Mouse (Mus musculus) liver, postnatal 0 days (tissue): ENCODE measurements around the gene Psmd11.

Source experiments
- CTCF ChIP-seq: sonication (generic); IDR thresholded peaks from 2 replicates; pipeline ENCODE4 v1.5.1; 2016; ENCODE audit warnings: antibody characterized with exemption, low read depth
- EP300 ChIP-seq: IDR thresholded peaks from 2 replicates; pipeline ENCODE4 v1.6.1; 2016; ENCODE audit warnings: antibody characterized with exemption, low read depth, mild to moderate bottlenecking

GRCm38 (mm10) chr11:80506483-80506882, 78.1 kb downstream of the Psmd11 start:
- no peak for TF ChIP-seq CTCF
- TF ChIP-seq EP300, result no peak
